21 mouse cellular contexts compared by ENCODE assay signal in the genomic region with DNA sequence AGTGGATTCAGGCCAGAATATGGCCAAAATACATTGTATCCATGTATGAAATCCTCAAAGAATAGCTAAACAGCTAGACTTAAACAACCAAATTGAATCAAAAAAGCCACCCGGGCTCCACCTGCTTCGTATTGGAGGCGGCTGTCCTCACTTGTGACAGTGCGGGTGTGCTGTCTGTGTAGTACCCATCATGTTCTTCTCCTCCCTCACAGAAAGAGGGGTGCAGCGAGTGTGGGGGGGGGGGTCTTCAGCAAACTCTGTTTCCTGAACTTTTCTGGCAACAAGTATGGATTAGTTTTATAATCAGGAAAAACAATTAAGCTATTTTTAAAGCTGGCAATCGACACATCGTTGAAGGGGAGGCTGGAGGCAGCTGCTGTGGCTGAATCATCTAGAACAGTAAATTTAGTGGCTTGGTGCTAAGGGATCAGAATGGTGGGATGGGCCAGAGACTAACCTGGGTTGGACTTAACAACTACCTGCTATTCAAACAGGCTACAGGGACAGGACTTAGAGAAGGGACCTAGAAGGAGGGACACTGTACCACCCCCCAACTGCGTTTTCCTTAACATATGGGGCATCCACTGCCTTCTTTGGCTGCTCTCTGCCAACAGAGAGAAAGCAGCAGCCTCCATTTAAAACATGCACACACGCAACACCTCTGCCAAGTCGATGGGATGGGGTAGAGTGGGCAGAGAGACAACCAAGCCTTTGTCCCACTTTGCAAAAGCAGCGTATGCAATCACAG.
A peak's percentile ranks its signal among the peaks of the same experiment; 100 is the strongest.
DNase-seq lines count a peak whose midpoint lies in the region; ATAC-seq lines count a peak whose summit lies in the region.
"Had no signal": no experiment of that assay in that cellular context is flagged by ENCODE, and none has a peak within 500 bp of the region (broad histone marks: within the 10 kb centered on the region; RNA-seq: fewer than 3 reads in every experiment).

No protein-coding gene starts in this region.

- ATAC-seq in intestine, embryonic 16.5 days = no peak
- ATAC-seq: forebrain, embryonic 16.5 days; intestine, embryonic 15.5 days had no signal

- intact Hi-C loops in left cerebral cortex, postnatal 25 days (cut with DNase I) = loop anchor here (1.0 to 5.0 kb wide), 4 partner anchors 19 to 141 kb away; no protein-coding TSS in a partner anchor
- intact Hi-C loops in heart, postnatal 36 days (cut with DNase I) = no loop called here

- H3K4me3 ChIP-seq in intestine, embryonic 16.5 days (ENCODE audit: low read length) = no peak overlapping the region
- H3K4me3 ChIP-seq: erythroblast, embryonic 14.5 days; heart, embryonic 12.5 days; intestine, embryonic 15.5 days; midbrain, embryonic 10.5 days had no signal

- WGBS in intestine, embryonic 16.5 days = 81% methylated on average over 11 of the region's 11 CpGs

- H3K36me3 ChIP-seq in intestine, embryonic 16.5 days (ENCODE audit: control insufficient read depth, insufficient read depth, low read length) = no peaks in the 10 kb centered on the region
- H3K36me3 ChIP-seq: heart, embryonic 12.5 days; intestine, embryonic 15.5 days; midbrain, embryonic 10.5 days had no signal

- no peak overlapping the region for H3K9ac ChIP-seq in intestine, embryonic 16.5 days (ENCODE audit: low read depth, low read length)
- H3K9ac ChIP-seq: heart, embryonic 12.5 days; intestine, embryonic 15.5 days had no signal

- no peak overlapping the region for H3K27ac ChIP-seq in intestine, embryonic 16.5 days (ENCODE audit: low read length)
- H3K27ac ChIP-seq: intestine, embryonic 15.5 days; midbrain, embryonic 10.5 days had no signal

- H3K4me1 ChIP-seq in intestine, embryonic 16.5 days (ENCODE audit: control insufficient read depth, insufficient read depth, low read length) = 0 out of 2 replicates have a peak, but pooled peaks cover 8% of the 10 kb centered on the region

- H3K27me3 ChIP-seq in intestine, embryonic 16.5 days (replicated peaks; ENCODE audit: control insufficient read depth, insufficient read depth, low read length) = no peaks in the 10 kb centered on the region
- H3K27me3 ChIP-seq: CH12.LX; intestine, embryonic 15.5 days had no signal

- DNase-seq in frontal cortex, adult 2 months (ENCODE audit: extremely low spot score in 1 of 2, low spot score in 1 of 2) = peak; percentile 67 to 73
- no peak for DNase-seq in frontal cortex, postnatal 14 days (ENCODE audit: low spot score in 2 of 2)
- peak; percentile 83 for DNase-seq in right cerebral cortex, adult 18-20 months
- no peak for DNase-seq in right cerebral cortex, postnatal 4 days
- peak; percentile 58 to 94 for DNase-seq in left cerebral cortex, postnatal 25 days (ENCODE audit: low spot score in 2 of 2)
- no peak for DNase-seq in liver
- no peak for DNase-seq in heart, postnatal 36 days
- DNase-seq: adrenal gland, adult 2 months; cerebellum, adult 11 months; cerebellum, postnatal 36 days; gastrocnemius, postnatal 36 days; lung, adult 2 months; lung, postnatal 4 days had no signal

- no peaks in the 10 kb centered on the region for H3K9me3 ChIP-seq in intestine, embryonic 16.5 days (ENCODE audit: control insufficient read depth, low read length)
- H3K9me3 ChIP-seq: heart, embryonic 12.5 days; intestine, embryonic 15.5 days; midbrain, embryonic 10.5 days had no signal

- H3K4me2 ChIP-seq in intestine, embryonic 16.5 days (ENCODE audit: low read depth, low read length) = no peak overlapping the region
- H3K4me2 ChIP-seq: heart, embryonic 12.5 days; intestine, embryonic 15.5 days; liver, embryonic 11.5 days had no signal

Comparison
In these comparisons a context has a peak if more than half of its experiments do, and no peak if none do; other contexts are left out.
1. DNase-seq: peak in frontal cortex, adult 2 months (2 of 2), right cerebral cortex, adult 18-20 months (single experiment) and left cerebral cortex, postnatal 25 days (2 of 2); none in frontal cortex, postnatal 14 days (0 of 2), right cerebral cortex, postnatal 4 days (single experiment), liver (single experiment) and heart, postnatal 36 days (0 of 2).